Mouse (Mus musculus) hindbrain, embryonic 14.5 days (tissue): ENCODE measurements around the gene Gosr2. TPM values are rescaled to one million over a fixed set of nuclear protein-coding genes. Genes with fewer than 3 reads are reported as not detected.

Experiments used
- ATAC-seq: fragments of 200-750 bp; cut with Nextera tagmentation; 2 replicates; pipeline ENCODE4 v1.8.0; 2017; ENCODE audit warnings: moderate number of reproducible peaks, mild to moderate bottlenecking, moderate TSS enrichment, moderate library complexity; ENCODE audit not compliant: low FRiP score
- DNase-seq: peaks from one replicate; pipeline ENCODE4 v3.0.0-alpha.2; 2015; ENCODE audit warnings: low spot score
- H3K27ac ChIP-seq: fragments of 300-500 bp; sonication (generic); 2 replicates; pipeline ENCODE4 v1.5.1; 2014; ENCODE audit warnings: mild to moderate bottlenecking, moderate library complexity
- H3K27me3 ChIP-seq: fragments of 300-500 bp; sonication (generic); 2 replicates; pipeline ENCODE4 v1.6.1; 2014; ENCODE audit warnings: mild to moderate bottlenecking, low read length, mixed read lengths; ENCODE audit not compliant: control insufficient read depth, insufficient read depth
- H3K36me3 ChIP-seq: fragments of 300-500 bp; sonication (generic); replicated peaks from 2 replicates; pipeline ENCODE4 v1.6.1; 2014; ENCODE audit not compliant: control insufficient read depth, insufficient read depth
- H3K4me1 ChIP-seq: fragments of 300-500 bp; sonication (generic); replicated peaks from 2 replicates; pipeline ENCODE4 v1.6.1; 2014; ENCODE audit warnings: antibody characterized with exemption, low read length, mixed read lengths; ENCODE audit not compliant: control insufficient read depth, insufficient read depth
- H3K4me2 ChIP-seq: fragments of 300-500 bp; sonication (generic); replicated peaks from 2 replicates; pipeline ENCODE4 v1.6.1; 2014; ENCODE audit warnings: mild to moderate bottlenecking, moderate library complexity
- H3K4me3 ChIP-seq: fragments of 300-500 bp; sonication (generic); replicated peaks from 2 replicates; pipeline ENCODE4 v1.5.1; 2014; ENCODE audit warnings: mild to moderate bottlenecking, low read length
- H3K9ac ChIP-seq: fragments of 300-500 bp; sonication (generic); 2 replicates; pipeline ENCODE4 v1.6.1; 2014
- H3K9me3 ChIP-seq: fragments of 300-500 bp; sonication (generic); 2 replicates; pipeline ENCODE4 v1.6.1; 2016; ENCODE audit warnings: low read length; ENCODE audit not compliant: control insufficient read depth
- WGBS: fragments of 180-500 bp; shearing (Covaris S2); extraction: QIAGEN DNeasy Blood & Tissue Kit; methylation state at CpG from one replicate; pipeline ENCODE4 v1.1.7; 2014; 5-methylcytosine and 5-hydroxymethylcytosine counted together
- polyA plus RNA-seq: library from polyadenylated mRNA; unstranded; fragments of >200 nt; fragmentation: Nextera tagmentation; extraction: Ambion mirVana; gene quantifications from 2 replicates; pipeline ENCODE4 v1.2.1, GENCODE M21; 2014

The Gosr2 gene
- polyA plus RNA-seq, 1 experiment from 2014 or later, result 93.0 TPM

- WGBS, result 31% methylated on average over 3 of the region's 3 CpGs
- H3K4me2 ChIP-seq, result no peak overlapping the region
- peaks cover 52% of the 10 kb centered on the region for H3K36me3 ChIP-seq
- no peaks in the 10 kb centered on the region for H3K9me3 ChIP-seq
- H3K9ac ChIP-seq, result no peak overlapping the region
- no peak overlapping the region for H3K27ac ChIP-seq
- ATAC-seq, result no peak; the same call in 1 of the 2 replicates
- H3K4me1 ChIP-seq, result no peaks in the 10 kb centered on the region
- peak; percentile 86 for DNase-seq
- H3K27me3 ChIP-seq, result no peaks in the 10 kb centered on the region
- H3K4me3 ChIP-seq, result no peak overlapping the region
Observed at GRCm38 (mm10) chr11:103675556-103675955, 22.1 kb downstream of the Gosr2 start.

DNA sequence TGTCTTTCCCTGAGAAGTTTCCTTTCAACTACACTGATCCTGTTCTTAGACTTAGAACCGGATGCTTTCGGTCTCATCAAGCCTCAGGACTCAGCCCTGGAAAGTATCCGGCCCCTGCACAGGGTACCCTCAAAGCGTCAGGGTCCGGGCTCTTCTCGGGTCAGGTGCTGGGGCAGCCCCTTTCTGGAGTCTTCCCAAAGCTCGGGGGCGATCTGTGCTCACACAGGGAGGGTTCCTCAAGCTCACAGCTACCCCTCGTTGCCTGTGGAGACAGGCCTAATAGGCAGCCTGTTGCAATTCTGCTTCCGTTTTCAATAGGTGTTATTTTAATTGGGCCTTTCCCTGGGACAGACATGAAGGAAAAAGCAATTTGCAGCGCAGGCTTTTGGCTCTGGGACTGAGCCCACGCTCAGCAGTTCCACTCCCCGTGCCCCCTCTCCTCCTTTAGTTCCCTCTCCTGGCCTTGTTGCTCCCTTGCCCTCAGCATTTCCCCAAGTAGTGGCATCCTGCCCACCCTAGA is 30.7 kb downstream of the Gosr2 start:
- WGBS, result 49% methylated on average over 13 of the region's 13 CpGs
- no peaks in the 10 kb centered on the region for H3K27me3 ChIP-seq
- ATAC-seq (no peak), DNase-seq (no peak)
- no peak overlapping the region for H3K4me2 ChIP-seq
- no peaks in the 10 kb centered on the region for H3K9me3 ChIP-seq
- no peaks in the 10 kb centered on the region for H3K36me3 ChIP-seq
- peaks cover 19% of the 10 kb centered on the region for H3K4me1 ChIP-seq
- no peak overlapping the region for H3K27ac ChIP-seq
- H3K4me3 ChIP-seq, result no peak overlapping the region
- H3K9ac ChIP-seq, result no peak overlapping the region

DNA sequence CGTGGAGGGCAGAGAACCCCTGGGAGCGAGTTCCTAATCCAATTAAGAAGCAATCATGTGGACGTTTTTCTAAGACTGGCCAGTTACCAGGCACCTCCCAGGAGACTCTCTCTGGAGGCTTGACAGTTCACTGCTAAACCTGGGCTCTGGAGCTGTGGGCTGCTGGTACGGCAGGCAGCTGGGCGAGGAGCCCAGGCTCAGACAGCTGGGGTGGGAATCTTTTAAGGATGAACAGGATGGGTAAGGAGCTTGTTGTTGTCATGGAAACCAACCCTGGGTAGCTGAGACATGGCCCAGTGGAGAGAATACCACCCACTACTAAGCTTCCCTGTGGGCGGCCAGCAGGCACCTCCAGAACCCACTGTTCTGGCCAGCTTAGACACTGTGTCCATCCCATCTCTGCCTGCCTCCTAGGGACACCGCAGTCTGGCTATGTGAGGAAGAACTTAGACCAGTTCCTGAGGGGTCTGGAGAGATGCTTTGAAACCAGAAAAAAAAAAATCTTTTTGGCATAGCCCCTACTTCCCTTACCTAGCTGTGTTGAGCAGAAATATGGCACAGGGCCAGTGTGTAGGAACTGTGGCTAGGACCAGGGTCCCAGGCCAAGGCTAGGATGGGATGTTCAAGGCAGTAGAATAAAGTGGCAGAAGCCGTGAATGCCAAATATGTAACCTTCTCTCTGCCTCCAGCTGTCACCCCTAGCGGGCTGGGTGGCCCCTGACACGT is 31.4 kb downstream of the Gosr2 start:
- no peak overlapping the region for H3K4me3 ChIP-seq
- no peaks in the 10 kb centered on the region for H3K27me3 ChIP-seq
- H3K4me1 ChIP-seq, result peaks cover 19% of the 10 kb centered on the region
- no peaks in the 10 kb centered on the region for H3K9me3 ChIP-seq
- no peak overlapping the region for H3K4me2 ChIP-seq
- H3K36me3 ChIP-seq, result no peaks in the 10 kb centered on the region
- DNase-seq (peak; percentile 69), ATAC-seq (peak; percentile 79; the same call in 1 of the 2 replicates)
- H3K9ac ChIP-seq, result no peak overlapping the region
- 22% methylated on average over 10 of the region's 10 CpGs for WGBS
- no peak overlapping the region for H3K27ac ChIP-seq

DNA sequence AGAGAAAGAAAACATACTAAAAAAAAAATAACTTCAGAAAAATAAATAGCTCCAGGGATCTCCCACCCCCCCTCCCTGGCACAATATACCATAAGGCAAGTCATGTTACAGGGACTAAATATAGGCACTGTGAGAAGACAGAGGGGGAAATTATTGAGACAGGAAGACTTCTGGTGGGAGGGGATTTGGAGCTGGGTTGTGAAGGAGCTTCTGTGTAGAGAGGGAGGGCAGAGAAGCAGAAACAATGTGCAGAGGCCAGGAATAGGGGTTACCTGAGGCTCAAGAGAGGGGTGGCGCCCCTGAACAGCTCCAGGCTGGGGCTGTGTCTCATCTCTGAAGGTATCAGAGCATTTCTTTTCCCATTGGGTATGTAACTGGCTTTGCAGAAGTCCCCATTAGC is 32.0 kb downstream of the Gosr2 start:
- Histone ChIP-seq H3K27ac (no peak overlapping the region), H3K4me1 (peaks cover 19% of the 10 kb centered on the region), H3K9ac (no peak overlapping the region), H3K27me3 (no peaks in the 10 kb centered on the region), H3K9me3 (no peaks in the 10 kb centered on the region), H3K4me2 (no peak overlapping the region), H3K4me3 (no peak overlapping the region), H3K36me3 (no peaks in the 10 kb centered on the region)
- no peak for DNase-seq
- ATAC-seq, result no peak
- 69% methylated on average over 1 of the region's 1 CpGs for WGBS

DNA sequence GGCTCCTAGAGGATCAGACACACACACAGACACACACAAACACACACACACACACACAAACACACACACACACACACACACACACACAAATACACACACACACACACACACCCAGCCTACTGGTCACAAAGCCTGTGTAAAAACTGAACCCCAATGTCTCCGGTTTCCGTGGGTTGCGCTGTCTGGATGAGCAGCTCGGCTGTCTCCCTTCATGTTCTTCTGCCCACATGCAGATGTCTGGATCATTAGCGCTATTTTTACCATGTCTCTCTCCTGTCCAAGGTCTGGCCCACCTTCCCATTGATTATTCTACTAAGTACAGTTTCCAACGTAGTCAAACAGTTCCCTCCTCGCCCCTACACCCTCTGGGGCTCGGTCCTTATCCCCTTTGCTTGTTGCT is 34.6 kb downstream of the Gosr2 start:
- H3K4me3 ChIP-seq, result no peak overlapping the region
- H3K9ac ChIP-seq, result no peak overlapping the region
- H3K36me3 ChIP-seq, result no peaks in the 10 kb centered on the region
- peaks cover 19% of the 10 kb centered on the region for H3K4me1 ChIP-seq
- no peak overlapping the region for H3K4me2 ChIP-seq
- no peaks in the 10 kb centered on the region for H3K9me3 ChIP-seq
- H3K27ac ChIP-seq, result no peak overlapping the region
- no peaks in the 10 kb centered on the region for H3K27me3 ChIP-seq
- ATAC-seq (no peak), DNase-seq (no peak)
- WGBS, result 86% methylated on average over 8 of the region's 8 CpGs

GRCm38 (mm10) chr11:103662546-103662945 is 35.2 kb downstream of the Gosr2 start:
- Histone ChIP-seq H3K4me3 (no peak overlapping the region), H3K9ac (no peak overlapping the region), H3K27ac (no peak overlapping the region), H3K27me3 (no peaks in the 10 kb centered on the region), H3K4me1 (peaks cover 19% of the 10 kb centered on the region), H3K9me3 (no peaks in the 10 kb centered on the region), H3K36me3 (no peaks in the 10 kb centered on the region), H3K4me2 (no peak overlapping the region)
- DNase-seq (no peak), ATAC-seq (no peak)
- 84% methylated on average over 5 of the region's 5 CpGs for WGBS

DNA sequence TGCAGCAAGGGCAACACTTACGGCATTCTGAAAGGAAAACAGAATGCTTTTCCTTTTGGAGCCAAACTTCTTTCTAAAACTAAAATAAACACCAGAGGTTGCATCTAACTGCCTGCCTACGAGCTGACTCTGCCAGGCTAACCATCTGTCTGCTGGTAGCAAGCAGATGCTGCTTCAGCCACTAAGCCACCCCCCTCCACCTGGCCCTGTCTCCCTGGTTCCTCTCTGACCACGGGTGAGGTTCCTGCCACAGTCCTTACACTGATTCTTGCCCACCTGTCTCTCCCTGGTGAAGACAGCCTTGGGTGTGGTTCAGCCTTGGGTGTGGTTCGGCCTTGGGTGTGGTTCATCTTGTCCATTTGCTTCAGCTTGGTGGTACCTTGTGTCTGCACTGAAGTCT is 35.8 kb downstream of the Gosr2 start:
- Histone ChIP-seq H3K4me1 (peaks cover 17% of the 10 kb centered on the region), H3K36me3 (no peaks in the 10 kb centered on the region), H3K4me2 (no peak overlapping the region), H3K9me3 (no peaks in the 10 kb centered on the region), H3K9ac (no peak overlapping the region), H3K27ac (no peak overlapping the region), H3K4me3 (no peak overlapping the region), H3K27me3 (peaks cover 6% of the 10 kb centered on the region; the same call in 1 of the 2 replicates)
- DNase-seq (no peak), ATAC-seq (no peak)
- WGBS, result 55% methylated on average over 4 of the region's 4 CpGs

GRCm38 (mm10) chr11:103658189-103658588 is 39.5 kb downstream of the Gosr2 start:
- peaks cover 28% of the 10 kb centered on the region for H3K27me3 ChIP-seq
- H3K4me3 ChIP-seq, result no peak overlapping the region
- no peaks in the 10 kb centered on the region for H3K36me3 ChIP-seq
- ATAC-seq (no peak), DNase-seq (no peak)
- 76% methylated on average over 7 of the region's 7 CpGs for WGBS
- H3K4me1 ChIP-seq, result 0 out of 2 replicates have a peak, but pooled peaks cover 5% of the 10 kb centered on the region
- no peak overlapping the region for H3K27ac ChIP-seq
- H3K9me3 ChIP-seq, result no peaks in the 10 kb centered on the region
- no peak overlapping the region for H3K4me2 ChIP-seq
- H3K9ac ChIP-seq, result no peak overlapping the region

DNA sequence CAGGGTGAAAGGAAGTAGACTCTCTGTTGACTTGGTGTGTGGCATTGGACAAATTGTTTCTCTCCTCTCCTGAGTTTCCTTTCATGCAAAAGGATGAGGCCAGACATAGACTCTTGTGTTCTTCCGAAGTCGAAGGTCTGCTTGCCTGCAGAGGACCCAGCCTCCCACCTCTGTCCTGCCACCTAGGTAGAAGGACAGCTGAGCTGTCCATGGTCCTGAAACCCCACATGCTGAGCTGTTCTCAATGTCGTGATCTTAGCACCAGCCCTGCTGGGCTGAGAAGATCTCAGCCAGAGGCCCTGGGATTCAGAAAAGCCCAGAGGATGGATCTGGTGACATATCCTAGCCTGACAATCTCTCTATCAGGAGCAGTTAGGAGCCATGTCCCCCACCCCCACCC is 41.2 kb downstream of the Gosr2 start:
- H3K27me3 ChIP-seq, result peaks cover 44% of the 10 kb centered on the region
- H3K36me3 ChIP-seq, result no peaks in the 10 kb centered on the region
- no peaks in the 10 kb centered on the region for H3K9me3 ChIP-seq
- H3K9ac ChIP-seq, result no peak overlapping the region
- no peak overlapping the region for H3K4me2 ChIP-seq
- no peak overlapping the region for H3K4me3 ChIP-seq
- H3K27ac ChIP-seq, result no peak overlapping the region
- H3K4me1 ChIP-seq, result 0 out of 2 replicates have a peak, but pooled peaks cover 5% of the 10 kb centered on the region
- WGBS, result 7% methylated on average over 3 of the region's 3 CpGs
- ATAC-seq (no peak), DNase-seq (no peak)
